Mouse (Mus musculus) heart, postnatal 0 days (tissue): Measurements from ENCODE around the gene Hc. TPM values are rescaled to one million over a fixed set of nuclear protein-coding genes. Genes with fewer than 3 reads are reported as not detected.

ENCODE experiments used
- ATAC-seq: fragments of 200-750 bp; cut with Nextera tagmentation; 2 replicates; pipeline ENCODE4 v1.8.0; 2017; ENCODE audit warnings: low read depth, moderate number of reproducible peaks, moderate library complexity; ENCODE audit not compliant: insufficient read depth
- DNase-seq: peaks from one replicate; pipeline ENCODE4 v3.0.0-alpha.2; 2016; ENCODE audit warnings: low spot score
- H3K27ac ChIP-seq: fragments of 300-500 bp; sonication (generic); 2 replicates; pipeline ENCODE4 v1.5.1; 2014; ENCODE audit warnings: low read depth, mild to moderate bottlenecking
- H3K27me3 ChIP-seq: fragments of 300-500 bp; sonication (generic); 2 replicates; pipeline ENCODE4 v1.6.1; 2014; ENCODE audit warnings: low read length, mixed read lengths; ENCODE audit not compliant: control insufficient read depth, insufficient read depth
- H3K36me3 ChIP-seq: fragments of 300-500 bp; sonication (generic); replicated peaks from 2 replicates; pipeline ENCODE4 v1.6.1; 2014; ENCODE audit warnings: low read length, mixed read lengths; ENCODE audit not compliant: control insufficient read depth, insufficient read depth
- H3K4me1 ChIP-seq: fragments of 300-500 bp; sonication (generic); 2 replicates; pipeline ENCODE4 v1.6.1; 2014; ENCODE audit warnings: antibody characterized with exemption; ENCODE audit not compliant: control insufficient read depth, insufficient read depth
- H3K4me2 ChIP-seq: fragments of 300-500 bp; sonication (generic); 2 replicates; pipeline ENCODE4 v1.6.1; 2014; ENCODE audit warnings: low read depth, mild to moderate bottlenecking, low read length, moderate library complexity
- H3K4me3 ChIP-seq: fragments of 300-500 bp; sonication (generic); 2 replicates; pipeline ENCODE4 v1.5.1; 2014; ENCODE audit warnings: low read depth, low read length
- H3K9ac ChIP-seq: fragments of 300-500 bp; sonication (generic); replicated peaks from 2 replicates; pipeline ENCODE4 v1.6.1; 2014; ENCODE audit warnings: low read depth, low read length, mixed read lengths
- H3K9me3 ChIP-seq: fragments of 300-500 bp; sonication (generic); replicated peaks from 2 replicates; pipeline ENCODE4 v1.6.1; 2016; ENCODE audit warnings: low read length; ENCODE audit not compliant: control insufficient read depth
- CTCF ChIP-seq: IDR thresholded peaks from 2 replicates; pipeline ENCODE4 v1.5.1; 2016; ENCODE audit warnings: antibody characterized with exemption, control low read depth, low read depth
- EP300 ChIP-seq: IDR thresholded peaks from 2 replicates; pipeline ENCODE4 v1.6.1; 2016; ENCODE audit warnings: antibody characterized with exemption, low read depth
- WGBS: fragments of 180-500 bp; shearing (Covaris S2); extraction: QIAGEN DNeasy Blood & Tissue Kit; methylation state at CpG from one replicate; pipeline ENCODE4 v1.1.7; 2014; 5-methylcytosine and 5-hydroxymethylcytosine counted together
- polyA plus RNA-seq: library from polyadenylated mRNA; unstranded; fragments of >200 nt; fragmentation: Nextera tagmentation; extraction: Ambion mirVana; gene quantifications from 2 replicates; pipeline ENCODE4 v1.2.1, GENCODE M21; 2015
- total RNA-seq: library from RNA; depleted of rRNA; stranded (reverse); fragments of >200 nt; gene quantifications from 2 replicates; pipeline ENCODE4 v1.2.3, GENCODE M21; 2014; ENCODE audit warnings: low replicate concordance; rRNA removed

Gene Hc
- total and polyA plus RNA-seq, 2 experiments from 2014 or later = 0.04 to 0.12 TPM

- WGBS = 61% methylated on average over 5 of the region's 5 CpGs
- TF ChIP-seq CTCF (no peak), EP300 (no peak)
- Histone ChIP-seq H3K4me3 (no peak overlapping the region), H3K9ac (no peak overlapping the region), H3K4me1 (peaks cover 19% of the 10 kb centered on the region), H3K27me3 (no peaks in the 10 kb centered on the region; the same call in 1 of the 2 replicates), H3K4me2 (no peak overlapping the region), H3K36me3 (no peaks in the 10 kb centered on the region), H3K27ac (no peak overlapping the region), H3K9me3 (no peaks in the 10 kb centered on the region)
- DNase-seq (no peak), ATAC-seq (no peak)
Measured at GRCm38 (mm10) chr2:34937460-34937859, 123.8 kb downstream of the Hc start.

Other genes with a start within 250 kb of the Hc start
- gene Fbxw2, start 235.1 kb downstream of the Hc start, total RNA-seq = 73.8 and 75.8 TPM in 2 replicates
- 51.9 and 52.3 TPM in 2 replicates for gene Fbxw2, start 235.1 kb downstream of the Hc start, polyA plus RNA-seq
- not detected in 2 replicates for gene Gm34653, start 228.4 kb downstream of the Hc start, total RNA-seq
- gene Gm34653, start 228.4 kb downstream of the Hc start, polyA plus RNA-seq = not detected in 2 replicates
- 0.19 TPM in 1 of 2 replicates, not detected in the other for gene Cutal, start 187.0 kb downstream of the Hc start, total RNA-seq
- gene Cutal, start 187.0 kb downstream of the Hc start, polyA plus RNA-seq = 0.25 and 0.32 TPM in 2 replicates
- gene Psmd5, start 186.5 kb downstream of the Hc start, total RNA-seq = 16.5 and 28.6 TPM in 2 replicates
- 37.2 and 37.9 TPM in 2 replicates for gene Psmd5, start 186.5 kb downstream of the Hc start, polyA plus RNA-seq
- 2.4 and 5.7 TPM in 2 replicates for gene Phf19, start 147.4 kb downstream of the Hc start, total RNA-seq
- gene Phf19, start 147.4 kb downstream of the Hc start, polyA plus RNA-seq = 1.0 and 1.6 TPM in 2 replicates
- gene Traf1, start 99.7 kb downstream of the Hc start, total RNA-seq = 0.23 and 0.73 TPM in 2 replicates
- gene Traf1, start 99.7 kb downstream of the Hc start, polyA plus RNA-seq = 1.1 TPM in 2 replicates
- 0.46 TPM in 1 of 2 replicates, not detected in the other for gene AI182371, start 40.1 kb upstream of the Hc start, total RNA-seq
- gene AI182371, start 40.1 kb upstream of the Hc start, polyA plus RNA-seq = 0.10 and 0.20 TPM in 2 replicates
- 5.8 and 17.7 TPM in 2 replicates for gene Cntrl, start 48.1 kb upstream of the Hc start, total RNA-seq
- gene Cntrl, start 48.1 kb upstream of the Hc start, polyA plus RNA-seq = 8.6 and 9.1 TPM in 2 replicates
- 83.8 and 130 TPM in 2 replicates for gene Rab14, start 139.7 kb upstream of the Hc start, total RNA-seq
- gene Rab14, start 139.7 kb upstream of the Hc start, polyA plus RNA-seq = 346 and 349 TPM in 2 replicates
- gene Gsn, start 194.9 kb upstream of the Hc start, total RNA-seq = 454 and 460 TPM in 2 replicates
- 255 and 259 TPM in 2 replicates for gene Gsn, start 194.9 kb upstream of the Hc start, polyA plus RNA-seq